Mouse (Mus musculus) cortical plate, adult 2 months (tissue): ENCODE measurements around the gene Uxt.

Experiments
- CTCF ChIP-seq: fragments of 200-500 bp; IDR thresholded peaks from 2 replicates; pipeline ENCODE4 v1.5.1; 2011; ENCODE audit warnings: mild to moderate bottlenecking, control low read depth, low read length; ENCODE audit not compliant: insufficient read depth; ENCODE audit errors: extremely low read depth
- POLR2A ChIP-seq: fragments of 200-500 bp; IDR thresholded peaks from 2 replicates; pipeline ENCODE4 v1.6.1; 2011; ENCODE audit warnings: mild to moderate bottlenecking, low read length, control low read depth; ENCODE audit not compliant: insufficient read depth; ENCODE audit errors: extremely low read depth

DNA sequence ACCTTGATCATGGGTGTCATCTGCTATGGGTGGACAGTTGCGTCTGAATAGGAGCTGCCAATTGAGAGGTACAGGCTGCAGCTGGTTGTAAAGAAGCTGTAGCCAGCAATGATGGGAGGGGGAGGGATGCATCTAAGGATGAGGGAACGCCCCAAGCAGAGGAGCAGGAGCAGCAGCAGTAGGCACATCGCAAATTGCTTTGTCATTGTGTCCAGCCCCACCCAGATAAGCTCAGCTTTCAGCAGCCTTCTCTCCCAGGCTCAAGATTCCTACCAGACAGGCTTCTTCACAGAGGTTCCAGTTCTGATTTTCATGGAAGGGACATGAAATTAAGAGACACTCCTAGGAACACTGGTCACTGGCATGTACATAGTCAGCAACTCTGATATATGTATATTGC is 51.7 kb downstream of the Uxt start:
- no peak for TF ChIP-seq POLR2A
- TF ChIP-seq CTCF, result no peak
